Mouse (Mus musculus): ENCODE measurements at regions not wholly inside any gene's neighbourhood (a gene's known extent, or its start where the extent isn't known, plus 50 kb on each side); places are given as distances from the start of the nearest gene placed in this dataset.

DNA sequence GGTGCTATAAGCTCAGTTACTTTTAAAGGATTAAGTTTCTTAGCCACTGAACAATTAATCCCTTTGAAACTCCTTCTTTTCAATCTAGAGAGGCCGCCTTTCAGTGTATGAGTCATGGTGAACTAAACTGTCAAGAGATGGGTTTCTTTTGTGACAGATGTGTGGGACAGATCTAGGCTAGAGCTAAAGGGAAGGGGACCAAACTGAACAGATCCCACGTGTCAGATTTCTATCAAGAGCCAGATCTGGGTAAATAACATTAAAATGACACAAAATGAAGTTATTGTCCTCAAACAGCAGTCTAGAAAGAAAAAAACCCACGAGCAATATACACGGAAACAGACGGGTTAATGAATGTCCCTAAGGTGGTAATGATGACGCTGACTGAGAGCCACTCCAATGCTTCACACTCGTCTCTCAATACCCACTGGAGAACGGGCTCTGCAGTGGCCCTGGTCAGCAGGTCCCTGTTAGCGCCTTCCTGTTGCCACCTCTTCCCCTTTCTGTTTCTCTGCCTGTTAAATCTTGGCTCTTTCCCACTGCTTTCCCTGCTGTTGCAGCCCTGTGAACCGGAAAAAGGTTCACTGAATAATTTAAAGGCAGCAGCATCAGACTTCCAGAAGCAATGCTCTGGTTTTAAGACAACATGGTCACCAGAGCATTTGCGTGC, 52.7 kb upstream of the Rab3gap2 start:
- Histone ChIP-seq H3K4me1 (no peaks in the 10 kb centered on the region), H3K4me2 (no peak overlapping the region), H3K9ac (no peak overlapping the region), H3K36me3 (no peaks in the 10 kb centered on the region), H3K27me3 (replicated peaks) (no peaks in the 10 kb centered on the region), H3K27ac (no peak overlapping the region), H3K4me3 (replicated peaks) (no peak overlapping the region), H3K9me3 (no peaks in the 10 kb centered on the region)
- WGBS = 63% methylated on average over 11 of the region's 11 CpGs
- no peak for ATAC-seq (ENCODE audit: insufficient read depth, low FRiP score, low read depth)

DNA sequence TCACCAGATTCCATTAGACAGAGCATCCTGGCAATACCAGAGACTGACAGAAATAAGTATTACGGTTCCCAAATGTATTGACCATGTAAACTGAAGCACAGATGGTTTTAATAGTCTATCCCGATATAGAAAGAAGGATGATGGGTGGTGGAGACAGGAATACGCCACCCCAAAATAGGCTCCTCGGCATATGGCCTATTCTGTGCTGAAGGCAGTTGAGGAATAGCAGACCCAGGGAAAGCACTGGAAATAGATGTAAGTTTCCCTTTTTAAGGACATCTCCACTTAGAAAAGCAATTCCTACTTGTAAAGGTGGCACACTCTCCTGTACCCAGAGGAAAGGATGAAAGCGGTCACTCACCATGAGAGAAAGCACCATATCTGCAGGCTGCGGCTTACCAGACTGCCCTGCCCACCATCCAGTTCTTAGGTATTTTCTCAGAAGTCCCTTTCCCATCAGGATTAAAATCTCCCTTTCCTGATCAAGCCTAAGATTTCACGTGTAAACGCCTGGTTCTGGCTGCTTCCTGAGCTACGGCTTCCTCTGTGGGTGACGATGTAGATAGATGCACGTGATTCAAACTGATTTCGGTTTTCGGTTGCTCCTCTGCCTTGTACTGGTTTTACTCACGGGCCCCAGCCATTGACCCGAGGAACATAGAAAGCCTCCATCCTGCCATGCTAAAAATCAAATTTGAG, 53.3 kb upstream of the Rab3gap2 start:
- Histone ChIP-seq H3K4me1 (no peaks in the 10 kb centered on the region), H3K27ac (no peak overlapping the region), H3K36me3 (no peaks in the 10 kb centered on the region), H3K4me3 (replicated peaks) (no peak overlapping the region), H3K27me3 (replicated peaks) (no peaks in the 10 kb centered on the region), H3K9ac (no peak overlapping the region), H3K9me3 (no peaks in the 10 kb centered on the region), H3K4me2 (no peak overlapping the region)
- ATAC-seq (ENCODE audit: insufficient read depth, low FRiP score, low read depth) = no peak
- WGBS = 79% methylated on average over 15 of the region's 15 CpGs

DNA sequence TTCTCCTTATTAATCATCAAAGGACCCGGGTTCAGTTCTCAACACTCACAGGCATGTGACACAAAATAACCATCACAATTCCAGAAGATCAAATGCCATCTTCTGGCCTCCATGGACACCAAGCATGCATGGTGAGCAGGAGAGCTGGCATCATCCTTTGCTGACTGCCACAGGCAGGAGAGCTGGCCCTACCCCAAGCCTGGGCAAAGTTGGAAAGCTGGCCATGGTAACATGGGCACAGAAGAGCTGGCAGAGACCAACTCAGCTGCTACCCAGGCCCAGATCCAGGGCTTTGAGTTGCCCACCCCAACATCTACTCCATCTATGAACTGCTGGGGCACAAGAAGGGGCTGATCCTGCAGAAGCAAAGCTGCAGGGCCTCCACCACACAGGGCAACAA, 59.1 kb upstream of the Rab3gap2 start:
- H3K27me3 ChIP-seq (replicated peaks) = no peaks in the 10 kb centered on the region
- no peaks in the 10 kb centered on the region for H3K36me3 ChIP-seq
- H3K9ac ChIP-seq = no peak overlapping the region
- no peak for ATAC-seq (ENCODE audit: insufficient read depth, low FRiP score, low read depth)
- H3K27ac ChIP-seq = no peak overlapping the region
- no peaks in the 10 kb centered on the region for H3K9me3 ChIP-seq
- H3K4me3 ChIP-seq (replicated peaks) = no peak overlapping the region
- WGBS = 79% methylated on average over 1 of the region's 1 CpGs
- no peaks in the 10 kb centered on the region for H3K4me1 ChIP-seq
- no peak overlapping the region for H3K4me2 ChIP-seq

- Histone ChIP-seq H3K9me3 (no peaks in the 10 kb centered on the region), H3K27ac (no peak overlapping the region), H3K36me3 (no peaks in the 10 kb centered on the region), H3K27me3 (replicated peaks) (no peaks in the 10 kb centered on the region), H3K4me3 (replicated peaks) (no peak overlapping the region), H3K4me1 (no peaks in the 10 kb centered on the region), H3K9ac (no peak overlapping the region), H3K4me2 (no peak overlapping the region)
- 81% methylated on average over 15 of the region's 15 CpGs for WGBS
- no peak for ATAC-seq (ENCODE audit: insufficient read depth, low FRiP score, low read depth)
Measured at GRCm38 (mm10) chr1:185144006-185144405, 59.9 kb upstream of the Rab3gap2 start.

GRCm38 (mm10) chr1:185140317-185140716, 63.6 kb upstream of the Rab3gap2 start:
- no peaks in the 10 kb centered on the region for H3K36me3 ChIP-seq
- H3K4me3 ChIP-seq (replicated peaks) = no peak overlapping the region
- H3K27ac ChIP-seq = no peak overlapping the region
- 66% methylated on average over 5 of the region's 5 CpGs for WGBS
- no peaks in the 10 kb centered on the region for H3K27me3 ChIP-seq (replicated peaks)
- H3K9me3 ChIP-seq = no peaks in the 10 kb centered on the region
- no peak overlapping the region for H3K9ac ChIP-seq
- H3K4me2 ChIP-seq = no peak overlapping the region
- H3K4me1 ChIP-seq = no peaks in the 10 kb centered on the region
- no peak for ATAC-seq (ENCODE audit: insufficient read depth, low FRiP score, low read depth)

GRCm38 (mm10) chr1:185128209-185128608, 75.7 kb upstream of the Rab3gap2 start:
- Histone ChIP-seq H3K9me3 (no peaks in the 10 kb centered on the region), H3K27ac (no peak overlapping the region), H3K4me3 (replicated peaks) (no peak overlapping the region), H3K36me3 (no peaks in the 10 kb centered on the region), H3K27me3 (replicated peaks) (no peaks in the 10 kb centered on the region), H3K4me2 (no peak overlapping the region), H3K4me1 (no peaks in the 10 kb centered on the region), H3K9ac (no peak overlapping the region)
- ATAC-seq (ENCODE audit: insufficient read depth, low FRiP score, low read depth) = no peak
- WGBS = 61% methylated on average over 4 of the region's 4 CpGs

DNA sequence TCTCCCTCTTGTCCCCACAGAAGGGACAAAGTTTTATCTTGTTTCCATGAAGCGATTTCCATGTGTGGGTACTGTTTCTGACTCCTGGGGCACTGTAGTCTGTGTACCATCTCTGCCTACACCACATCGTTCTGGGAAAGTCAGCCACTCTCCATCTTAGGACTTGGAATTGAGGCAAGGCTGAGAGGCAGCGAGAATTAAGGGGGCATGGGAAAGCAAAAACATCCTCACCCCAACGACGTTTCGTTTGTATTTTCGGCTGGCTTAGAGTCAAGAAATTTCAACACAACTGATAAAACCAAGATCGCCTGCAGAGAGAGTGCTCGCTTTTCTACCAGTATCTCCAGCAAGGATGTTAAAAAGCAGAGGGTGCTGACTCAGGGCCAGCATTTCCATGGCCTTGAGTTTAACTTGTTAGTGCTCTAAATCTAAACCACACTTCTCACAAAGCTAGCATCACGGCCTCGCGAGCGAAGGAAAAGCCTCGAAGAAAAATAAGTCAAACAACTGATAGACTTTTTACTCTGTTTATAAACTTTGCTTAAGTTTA, 78.1 kb upstream of the Rab3gap2 start:
- no peak for ATAC-seq (ENCODE audit: insufficient read depth, low FRiP score, low read depth)
- Histone ChIP-seq H3K27ac (no peak overlapping the region), H3K4me2 (no peak overlapping the region), H3K36me3 (no peaks in the 10 kb centered on the region), H3K9me3 (no peaks in the 10 kb centered on the region), H3K9ac (no peak overlapping the region), H3K4me3 (replicated peaks) (no peak overlapping the region), H3K4me1 (no peaks in the 10 kb centered on the region), H3K27me3 (replicated peaks) (no peaks in the 10 kb centered on the region)
- whole genome bisulfite sequencing = 35% methylated on average over 14 of the region's 14 CpGs

DNA sequence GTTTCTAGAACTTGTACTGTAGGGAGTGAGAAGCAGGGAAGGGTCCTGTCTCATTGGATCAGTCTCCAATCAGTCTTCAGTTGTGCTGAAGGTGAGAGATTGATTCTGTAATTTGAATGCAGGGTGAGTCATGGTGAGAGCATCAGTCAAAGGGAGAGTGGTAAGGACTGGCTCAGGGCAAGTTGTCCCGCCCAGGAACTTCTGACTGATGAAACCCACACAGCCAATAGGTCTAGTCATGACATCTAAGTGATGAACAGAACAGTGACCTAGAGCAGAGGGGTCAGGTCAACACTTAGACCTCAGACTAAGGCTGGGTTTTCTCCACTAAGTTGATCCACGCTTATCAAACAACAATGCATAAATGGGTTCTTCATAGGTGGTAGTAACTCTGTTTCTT, 82.4 kb upstream of the Rab3gap2 start:
- WGBS = 70% methylated on average over 2 of the region's 2 CpGs
- no peaks in the 10 kb centered on the region for H3K36me3 ChIP-seq
- no peaks in the 10 kb centered on the region for H3K27me3 ChIP-seq (replicated peaks)
- H3K27ac ChIP-seq = no peak overlapping the region
- no peak overlapping the region for H3K9ac ChIP-seq
- H3K9me3 ChIP-seq = no peaks in the 10 kb centered on the region
- no peak for ATAC-seq (ENCODE audit: insufficient read depth, low FRiP score, low read depth)
- H3K4me1 ChIP-seq = no peaks in the 10 kb centered on the region
- H3K4me3 ChIP-seq (replicated peaks) = no peak overlapping the region
- H3K4me2 ChIP-seq = no peak overlapping the region

DNA sequence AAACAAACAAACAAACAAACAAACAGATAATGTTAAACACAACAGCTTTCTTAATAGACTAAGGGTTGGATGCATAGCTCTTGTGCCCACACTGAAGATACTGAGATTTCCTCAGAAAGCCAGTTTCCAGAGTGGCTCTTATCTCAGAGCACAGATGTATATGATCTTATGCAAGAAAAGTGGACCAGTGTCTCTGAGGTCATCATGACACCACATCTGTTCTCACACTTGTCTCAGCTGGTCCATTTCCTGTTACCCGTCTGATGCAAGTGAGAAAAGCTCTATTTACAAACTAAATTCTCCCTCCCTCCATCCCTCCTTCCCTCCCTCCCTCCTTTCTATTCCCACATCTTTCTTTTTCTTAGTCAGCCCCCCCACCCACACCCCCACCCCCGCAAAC, 83.5 kb upstream of the Rab3gap2 start:
- no peak overlapping the region for H3K4me3 ChIP-seq (replicated peaks)
- H3K4me2 ChIP-seq = no peak overlapping the region
- H3K27ac ChIP-seq = no peak overlapping the region
- ATAC-seq (ENCODE audit: insufficient read depth, low FRiP score, low read depth) = no peak
- no peaks in the 10 kb centered on the region for H3K4me1 ChIP-seq
- 64% methylated on average over 2 of the region's 2 CpGs for WGBS
- no peaks in the 10 kb centered on the region for H3K9me3 ChIP-seq
- no peak overlapping the region for H3K9ac ChIP-seq
- no peaks in the 10 kb centered on the region for H3K27me3 ChIP-seq (replicated peaks)
- H3K36me3 ChIP-seq = no peaks in the 10 kb centered on the region

- WGBS = 55% methylated on average over 5 of the region's 5 CpGs
- Histone ChIP-seq H3K27ac (no peak overlapping the region), H3K4me3 (replicated peaks) (no peak overlapping the region), H3K27me3 (replicated peaks) (no peaks in the 10 kb centered on the region), H3K4me2 (no peak overlapping the region), H3K9me3 (no peaks in the 10 kb centered on the region), H3K9ac (no peak overlapping the region), H3K36me3 (no peaks in the 10 kb centered on the region), H3K4me1 (no peaks in the 10 kb centered on the region)
- no peak for ATAC-seq (ENCODE audit: insufficient read depth, low FRiP score, low read depth)
Measured at GRCm38 (mm10) chr1:185117711-185118110, 86.2 kb upstream of the Rab3gap2 start.

GRCm38 (mm10) chr1:185113687-185114086, 90.2 kb upstream of the Rab3gap2 start:
- H3K4me1 ChIP-seq = no peaks in the 10 kb centered on the region
- no peak overlapping the region for H3K27ac ChIP-seq
- H3K9me3 ChIP-seq = no peaks in the 10 kb centered on the region
- WGBS = 69% methylated on average over 6 of the region's 6 CpGs
- no peak overlapping the region for H3K4me2 ChIP-seq
- no peak overlapping the region for H3K4me3 ChIP-seq (replicated peaks)
- no peak overlapping the region for H3K9ac ChIP-seq
- H3K36me3 ChIP-seq = no peaks in the 10 kb centered on the region
- no peak for ATAC-seq (ENCODE audit: insufficient read depth, low FRiP score, low read depth)
- H3K27me3 ChIP-seq (replicated peaks) = no peaks in the 10 kb centered on the region

GRCm38 (mm10) chr1:185112017-185112399, 91.9 kb upstream of the Rab3gap2 start:
- H3K27ac ChIP-seq = no peak overlapping the region
- no peak overlapping the region for H3K4me3 ChIP-seq (replicated peaks)
- no peaks in the 10 kb centered on the region for H3K27me3 ChIP-seq (replicated peaks)
- no peak overlapping the region for H3K4me2 ChIP-seq
- no peaks in the 10 kb centered on the region for H3K36me3 ChIP-seq
- WGBS = 67% methylated on average over 4 of the region's 4 CpGs
- H3K4me1 ChIP-seq = no peaks in the 10 kb centered on the region
- no peak for ATAC-seq (ENCODE audit: insufficient read depth, low FRiP score, low read depth)
- H3K9ac ChIP-seq = no peak overlapping the region
- H3K9me3 ChIP-seq = no peaks in the 10 kb centered on the region
